Mouse (Mus musculus) gastrocnemius, adult 18-20 months (tissue): Measurements from ENCODE around the gene Lce3e. TPM values are rescaled to one million over a fixed set of nuclear protein-coding genes. Genes with fewer than 3 reads are reported as not detected.

Experiments
- DNase-seq: peaks from one replicate; pipeline ENCODE4 v3.0.0; 2021; ENCODE audit warnings: low spot score
- long read RNA-seq, 2 experiments: library from polyadenylated mRNA; stranded (forward); transcript quantifications; one replicate each; pipeline ENCODE4 v2.0.0; 2021
- total RNA-seq, 2 experiments: library from RNA; stranded (reverse); gene quantifications; 2 replicates each; pipeline ENCODE4 v1.2.3; 2021

The Lce3e gene
- total RNA-seq = not detected
- long read RNA-seq, experiment 1 = 0 reads
- long read RNA-seq, experiment 2 = 0 reads

DNA sequence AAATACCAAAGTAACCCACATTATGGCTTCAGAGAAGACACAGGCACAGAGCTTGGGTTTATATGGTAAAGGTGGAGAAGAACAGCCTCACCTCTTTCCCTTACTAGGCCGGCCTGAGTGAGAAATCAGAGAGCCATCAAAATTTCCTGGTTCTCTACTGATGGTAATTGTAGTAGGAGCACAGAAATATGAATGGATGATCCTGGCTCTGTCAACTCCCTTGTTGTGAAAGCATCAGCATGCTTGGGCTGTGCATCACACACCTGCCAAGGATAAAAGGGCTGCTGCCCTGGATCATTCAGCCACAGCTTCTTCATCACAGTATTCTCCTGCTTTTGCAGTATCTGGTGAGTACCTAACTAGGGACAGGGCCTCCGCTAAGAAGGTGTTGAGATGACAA is at the start of gene Lce3e:
TSS of gene Lce3e (plus strand) at position 301 of the 400 bp plus-strand sequence.
- DNase-seq = no peak

DNA sequence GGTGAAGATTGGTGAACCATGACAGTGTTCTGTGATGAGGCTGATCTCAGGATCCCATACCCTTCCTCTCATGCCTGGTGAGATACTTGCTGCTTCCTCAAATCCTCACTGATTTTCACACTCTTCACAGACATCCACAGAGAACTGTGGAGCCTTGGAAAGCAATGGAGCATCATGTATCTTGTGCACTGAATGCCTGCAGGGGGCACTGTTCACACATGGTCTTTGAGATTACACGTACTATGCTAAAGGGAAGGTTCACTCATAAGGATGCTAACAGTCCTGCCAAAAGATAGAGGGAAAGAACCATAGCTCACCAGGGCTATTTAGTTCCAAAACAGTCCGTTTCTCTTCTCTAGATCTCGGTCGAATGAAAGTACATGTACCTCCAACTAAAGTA is 46.5 kb upstream of the Lce3e start:
- DNase-seq = peak; percentile 1

GRCm38 (mm10) chr3:92926130-92926529 is 40.7 kb upstream of the Lce3e start, which contains the start of gene Lce3a:
Lce3a (minus strand) TSS chr3:92926230.
- no peak for DNase-seq

- DNase-seq = no peak
Measured at GRCm38 (mm10) chr3:92932679-92933078, 34.2 kb upstream of the Lce3e start, which contains the start of gene Lce3b. Lce3b (plus strand) TSS chr3:92932979.

DNA sequence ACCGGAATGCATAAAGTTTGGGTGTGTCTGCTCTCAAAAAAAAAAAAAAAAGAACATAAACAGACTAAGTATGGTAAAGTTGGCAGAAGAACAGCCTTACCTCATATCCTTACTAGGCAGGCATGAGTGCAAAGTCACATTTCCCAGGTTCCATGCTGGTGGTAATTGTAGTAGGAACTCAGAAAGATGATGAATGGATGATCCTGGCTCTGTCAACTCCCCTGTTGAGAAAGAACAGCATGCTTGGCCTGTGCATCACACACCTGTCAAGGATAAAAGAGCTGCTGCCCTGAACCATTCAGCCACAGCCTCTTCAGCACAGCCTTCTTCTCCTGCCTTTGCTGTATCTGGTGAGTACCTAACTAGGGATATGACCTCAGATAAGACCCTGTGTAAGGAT is 22.7 kb upstream of the Lce3e start, which contains the start of gene Lce3c:
TSS of gene Lce3c (plus strand) at position 301 of the 400 bp plus-strand sequence.
- DNase-seq = no peak

DNA sequence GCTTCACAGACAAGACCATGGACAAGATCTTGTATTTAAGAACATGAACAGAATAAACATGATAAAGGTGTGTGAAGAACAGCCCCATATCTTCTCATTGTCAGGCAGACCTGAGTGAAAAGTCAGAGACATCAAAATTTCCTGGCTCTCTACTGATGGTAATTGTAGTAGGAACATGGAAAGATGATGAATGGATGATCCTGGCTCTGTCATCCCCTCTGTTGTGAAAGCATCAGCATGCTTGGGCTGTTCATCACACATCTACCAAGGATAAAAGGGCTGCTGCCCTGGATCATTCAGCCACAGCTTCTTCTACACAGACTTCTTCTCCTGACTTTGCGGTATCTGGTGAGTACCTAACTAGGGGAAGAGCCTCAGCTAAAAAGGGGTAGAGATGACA is 9.8 kb upstream of the Lce3e start, which contains the start of gene Lce3d:
TSS of gene Lce3d (plus strand) at position 301 of the 400 bp plus-strand sequence.
- DNase-seq = no peak

DNA sequence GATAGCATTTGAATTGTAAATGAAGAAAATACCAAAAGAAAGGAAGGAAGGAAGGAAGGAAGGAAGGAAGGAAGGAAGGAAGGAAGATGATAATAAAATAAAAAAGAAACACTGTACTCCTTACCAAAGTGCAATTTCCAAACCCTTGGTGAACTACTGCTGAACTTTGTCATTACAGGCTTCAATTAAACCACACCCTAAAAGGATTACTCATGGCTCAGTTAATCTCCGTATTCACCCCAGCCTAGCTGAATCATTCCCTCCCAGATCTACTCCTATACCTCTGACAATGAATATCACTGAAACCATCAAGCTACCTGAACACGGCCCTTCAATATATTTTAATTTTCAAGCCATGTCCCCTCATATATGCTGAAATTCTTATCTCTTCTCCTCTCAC is 11.6 kb downstream of the Lce3e start:
- no peak for DNase-seq

DNA sequence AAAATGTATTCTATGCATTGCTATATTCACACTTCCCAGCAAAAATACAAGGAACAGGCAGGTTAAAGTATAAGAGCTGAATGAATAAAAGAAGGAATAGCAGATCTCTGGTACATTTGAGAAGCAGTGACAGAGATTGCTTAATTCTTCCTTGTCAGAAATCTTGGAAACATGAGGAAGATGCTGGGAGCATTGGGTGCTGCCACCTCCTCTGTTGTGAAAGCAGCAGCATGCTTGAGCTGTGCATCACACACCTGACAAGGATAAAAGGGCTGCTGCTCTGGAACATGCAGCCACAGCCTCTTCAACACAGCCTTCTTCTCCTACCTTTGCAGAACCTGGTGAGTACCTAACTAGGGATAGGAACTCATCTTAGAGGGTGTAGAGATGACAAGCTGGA is 25.1 kb downstream of the Lce3e start, which contains the start of gene Lce3f:
TSS of gene Lce3f (plus strand) at position 301 of the 400 bp plus-strand sequence.
- no peak for DNase-seq

GRCm38 (mm10) chr3:92998691-92999090 is 31.8 kb downstream of the Lce3e start:
- DNase-seq = peak; percentile 26

DNA sequence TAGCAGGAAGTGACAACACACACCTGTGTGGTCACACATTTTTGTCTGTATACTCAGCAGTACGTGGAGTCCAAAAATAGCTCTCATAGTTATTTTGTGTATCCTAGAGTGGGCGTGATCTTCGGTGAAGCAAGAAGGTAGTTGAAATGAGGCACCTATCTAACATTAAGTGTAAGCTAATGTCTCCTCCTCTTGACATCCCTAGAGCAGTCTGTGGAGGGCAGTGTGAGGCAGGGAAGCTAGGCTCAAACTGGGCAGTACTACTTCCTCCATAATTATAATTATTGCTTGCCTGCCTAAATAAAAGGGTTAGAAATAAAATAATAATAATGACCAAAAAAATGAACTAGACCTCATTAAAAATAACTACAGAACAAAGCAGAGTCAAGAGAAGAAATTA is 33.8 kb downstream of the Lce3e start:
- no peak for DNase-seq

DNA sequence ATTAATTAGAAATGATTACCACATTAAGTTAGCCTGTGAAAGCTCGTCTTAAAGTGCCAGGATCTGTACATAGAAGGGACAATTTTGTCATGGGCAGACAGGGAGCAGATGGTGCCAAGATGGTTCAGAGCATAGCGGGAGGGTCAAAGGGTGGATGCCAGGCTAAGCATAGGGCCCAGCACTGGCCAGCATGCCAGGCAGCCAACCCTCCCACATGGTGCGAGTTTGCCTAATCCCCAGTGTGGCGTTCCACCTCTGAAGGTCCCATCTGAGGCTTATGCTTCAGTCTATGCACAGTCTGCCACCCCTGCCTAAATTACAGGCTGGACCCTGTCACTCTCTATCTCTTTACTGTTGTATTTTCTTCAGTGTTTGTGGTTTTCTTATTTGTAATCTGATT is 36.0 kb downstream of the Lce3e start:
- no peak for DNase-seq

DNA sequence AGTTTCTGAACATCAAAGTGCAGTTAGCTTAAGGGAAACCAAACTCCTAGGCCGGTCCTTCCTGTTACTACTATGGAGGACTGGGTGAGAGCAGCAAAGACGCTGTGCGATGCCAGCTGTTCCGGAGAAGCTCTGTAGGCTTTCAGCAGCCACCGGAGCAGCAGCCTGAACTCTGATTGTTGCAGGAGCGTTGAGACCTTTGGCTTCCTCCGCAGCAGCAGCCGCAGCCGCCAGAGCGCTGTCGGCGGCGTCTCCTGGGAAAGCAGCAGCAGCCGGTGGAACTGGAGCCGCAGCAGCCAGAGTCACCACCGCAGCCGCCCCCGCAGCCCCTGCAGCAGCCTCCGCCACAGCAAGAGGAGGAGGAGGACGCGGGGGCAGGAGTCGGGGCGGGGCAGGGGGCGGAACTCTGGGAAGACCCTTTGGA is 47.5 kb downstream of the Lce3e start:
- no peak for DNase-seq

GRCm38 (mm10) chr3:93014871-93015270 is 48.0 kb downstream of the Lce3e start:
- DNase-seq = no peak

GRCm38 (mm10) chr3:93015460-93016104 is 48.7 kb downstream of the Lce3e start, which contains the start of gene Crct1:
Crct1 (minus strand) TSS chr3:93015687.
- no peak for DNase-seq

Other genes with a start within 250 kb of the Lce3e start
- gene Lce1f, start 246.7 kb upstream of the Lce3e start, total RNA-seq = not detected
- not detected for gene Gm38119, start 228.0 kb upstream of the Lce3e start, total RNA-seq
- not detected for gene Lce1g, start 214.7 kb upstream of the Lce3e start, total RNA-seq
- gene Lce1h, start 202.0 kb upstream of the Lce3e start, total RNA-seq = not detected
- not detected for gene Lce1i, start 188.2 kb upstream of the Lce3e start, total RNA-seq
- gene Lce1j, start 176.5 kb upstream of the Lce3e start, total RNA-seq = not detected
- gene Lce1k, start 159.2 kb upstream of the Lce3e start, total RNA-seq = not detected
- gene Kprp, start 139.8 kb upstream of the Lce3e start, total RNA-seq = not detected
- not detected for gene Lce1l, start 115.8 kb upstream of the Lce3e start, total RNA-seq
- gene 2310050C09Rik, start 96.8 kb upstream of the Lce3e start, total RNA-seq = not detected
- not detected for gene Lce3a, start 40.8 kb upstream of the Lce3e start, total RNA-seq
- gene Lce3b, start 34.1 kb upstream of the Lce3e start, total RNA-seq = not detected
- not detected for gene Lce3c, start 22.6 kb upstream of the Lce3e start, total RNA-seq
- not detected for gene Lce3d, start 9.7 kb upstream of the Lce3e start, total RNA-seq
- not detected for gene Lce3f, start 25.2 kb downstream of the Lce3e start, total RNA-seq
- not detected for gene Crct1, start 48.6 kb downstream of the Lce3e start, total RNA-seq
- gene Lce1m, start 52.0 kb downstream of the Lce3e start, total RNA-seq = not detected
- not detected for gene Gm4858, start 101.8 kb downstream of the Lce3e start, total RNA-seq
- not detected for gene Crnn, start 177.7 kb downstream of the Lce3e start, total RNA-seq
- gene Flg2, start 230.2 kb downstream of the Lce3e start, total RNA-seq = not detected